Mouse (Mus musculus) lung, postnatal 0 days (tissue): ENCODE data around the gene 4933416C03Rik.

Experiments used
- CTCF ChIP-seq: IDR thresholded peaks from 2 replicates; pipeline ENCODE4 v1.5.1; 2016; ENCODE audit warnings: antibody characterized with exemption, mild to moderate bottlenecking
- EP300 ChIP-seq: IDR thresholded peaks from 2 replicates; pipeline ENCODE4 v1.6.1; 2016; ENCODE audit warnings: antibody characterized with exemption, mild to moderate bottlenecking, control low read depth

DNA sequence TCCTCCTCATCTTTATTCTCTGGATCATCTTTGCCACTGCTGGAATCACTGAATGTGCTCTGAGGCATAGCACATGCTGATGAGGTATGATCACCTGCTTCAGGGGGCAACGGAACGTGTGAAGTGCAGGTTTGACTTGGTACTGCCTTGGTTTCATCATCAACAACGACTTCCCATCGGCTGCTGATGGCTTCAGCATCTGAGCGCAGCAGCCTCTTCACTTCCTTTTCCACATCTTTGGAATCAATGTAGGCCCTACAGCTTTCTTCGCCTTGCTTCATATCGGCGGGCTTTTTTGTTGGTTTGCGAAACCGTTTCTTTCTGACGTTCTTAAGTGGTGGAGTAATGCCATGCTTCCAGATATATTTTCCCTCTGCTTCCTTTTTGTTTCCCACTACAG lies 849 bp downstream of the 4933416C03Rik start:
- TF ChIP-seq CTCF (no peak), EP300 (no peak)
